Mouse (Mus musculus) embryonic fibroblast, embryonic 13.5 days (primary cell): Measurements from ENCODE around the gene Nupl1.

Experiments used
- CTCF ChIP-seq: IDR thresholded peaks from 2 replicates; pipeline ENCODE4 v1.5.1; 2011; ENCODE audit warnings: mild to moderate bottlenecking, control low read depth, low read length, moderate library complexity, borderline replicate concordance; ENCODE audit not compliant: insufficient read depth
- POLR2A ChIP-seq: IDR thresholded peaks from 2 replicates; pipeline ENCODE4 v1.6.1; 2011; ENCODE audit warnings: low read depth, mild to moderate bottlenecking, control low read depth, low read length, moderate library complexity

DNA sequence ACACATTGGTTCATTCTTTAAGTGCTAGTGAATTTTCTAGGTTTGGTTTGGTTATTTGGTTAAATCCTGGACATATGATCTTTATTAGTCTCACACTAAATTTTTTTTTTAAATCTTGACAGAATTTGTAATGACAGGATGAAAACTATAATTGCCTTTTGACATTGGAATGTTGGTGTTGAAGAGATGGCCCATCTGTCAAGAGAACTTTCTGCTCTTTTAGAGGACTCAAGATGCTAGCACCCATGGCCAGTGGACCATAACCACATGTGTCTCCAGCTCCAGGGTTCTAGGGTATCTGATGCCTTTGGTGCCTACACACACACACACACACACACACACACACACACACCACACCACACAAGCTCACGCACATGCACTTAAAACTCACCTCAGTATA, 6.6 kb upstream of the Nupl1 start:
- TF ChIP-seq POLR2A: no peak
- TF ChIP-seq CTCF: no peak
